Mouse (Mus musculus) frontal cortex, postnatal 10 days (tissue): ENCODE measurements around the gene Nepn.

Experiments used
- DNase-seq, 2 experiments: peaks; one replicate each; pipeline ENCODE4 v3.0.0; 2022; ENCODE audit warnings: low spot score in 2 of 2, mixed read lengths in 1 of 2

The Nepn gene

DNA sequence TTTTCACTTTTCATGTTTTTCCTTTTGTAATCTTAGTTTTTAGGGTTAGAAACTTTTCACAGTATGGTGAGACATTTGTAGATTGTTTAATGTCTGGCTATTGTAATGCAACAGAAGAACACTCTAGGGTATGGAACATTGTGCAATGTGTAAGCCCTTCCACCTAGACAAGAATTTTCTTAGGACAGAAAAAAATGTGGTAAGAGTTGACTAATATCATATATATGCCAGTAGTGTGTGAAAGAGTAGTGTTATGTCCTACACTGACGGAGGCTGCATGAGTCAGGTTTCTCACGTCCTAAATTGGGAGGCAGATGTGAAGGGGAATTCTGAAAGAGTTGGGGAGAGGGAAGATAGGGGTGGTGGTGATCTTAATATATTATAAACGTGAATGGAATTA lies 10.9 kb downstream of the Nepn start:
- no peak for DNase-seq

DNA sequence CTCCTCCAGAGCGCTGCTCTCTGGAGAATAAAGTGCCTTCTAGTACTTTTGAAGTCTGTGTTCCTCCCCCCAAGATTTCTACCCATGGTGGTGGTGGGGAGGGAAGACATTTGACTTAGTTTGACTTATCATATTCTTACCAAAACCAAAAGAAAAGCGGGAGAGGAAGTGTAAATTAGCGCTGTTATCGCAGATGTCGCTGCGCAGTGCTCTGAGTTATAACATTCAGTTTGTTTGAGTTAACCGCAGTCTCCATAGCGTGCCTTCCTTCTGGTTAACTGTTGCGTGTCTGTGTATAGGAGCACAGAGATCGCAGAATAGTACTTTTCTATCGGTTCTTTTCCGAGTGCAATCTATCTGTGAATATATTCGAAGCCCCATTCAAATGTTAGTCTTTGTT lies 16.4 kb downstream of the Nepn start:
- DNase-seq: no peak

DNA sequence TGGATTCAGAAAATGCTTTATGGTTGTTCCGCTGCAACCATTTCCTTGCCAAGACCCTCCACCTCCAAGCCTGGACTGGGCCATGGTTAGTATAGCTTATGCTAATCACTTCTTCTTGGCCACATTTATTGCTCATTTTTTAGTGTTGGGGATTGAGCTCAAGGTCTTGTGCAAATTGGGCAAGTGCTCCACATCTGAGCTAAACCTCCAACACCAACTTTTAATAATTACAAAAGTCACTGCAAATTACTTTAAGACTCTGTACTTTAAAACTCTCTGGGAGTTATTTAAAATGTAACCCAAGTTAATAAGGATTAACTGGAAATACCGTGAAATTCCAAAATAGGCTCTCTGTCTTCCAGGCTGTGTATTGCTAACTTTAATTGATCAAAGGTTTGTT lies 18.8 kb downstream of the Nepn start:
- DNase-seq: no peak

DNA sequence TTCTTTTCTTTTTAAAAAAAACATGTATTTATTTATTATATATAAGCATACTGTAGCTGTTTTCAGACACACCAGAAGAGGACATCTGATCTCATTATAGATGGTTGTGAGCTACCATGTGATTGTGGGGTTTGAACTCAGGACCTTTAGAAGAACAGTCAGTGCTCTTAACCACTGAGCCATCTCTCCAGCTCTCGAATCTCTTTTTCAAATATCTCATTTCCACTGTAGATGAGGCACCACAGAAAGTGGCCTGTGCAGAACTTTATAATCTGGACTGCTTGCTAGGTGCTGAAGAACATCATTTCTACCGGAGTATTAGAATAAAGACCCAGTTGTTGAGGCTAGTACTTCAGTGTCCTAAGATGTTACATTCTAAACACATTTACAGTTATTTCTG lies 26.2 kb downstream of the Nepn start:
- no peak for DNase-seq

DNA sequence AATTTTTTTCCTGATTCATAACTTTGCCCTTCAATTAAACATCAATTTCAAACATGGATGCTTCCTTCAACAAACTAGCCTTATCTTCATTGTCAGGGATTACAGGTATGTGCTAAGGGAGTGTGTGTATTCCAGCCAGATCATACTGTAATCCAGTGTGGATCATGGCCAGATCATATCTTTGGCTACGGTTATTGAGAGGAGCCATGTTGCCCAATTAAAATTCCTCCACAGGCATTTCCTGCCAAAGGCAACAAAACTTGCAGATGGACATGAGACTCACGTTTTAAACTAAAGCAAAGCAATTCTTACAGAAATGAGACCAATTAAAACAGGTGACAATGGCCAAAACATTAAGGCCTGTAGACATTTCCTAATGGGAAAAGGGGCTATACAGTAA lies 27.7 kb downstream of the Nepn start:
- no peak for DNase-seq

DNA sequence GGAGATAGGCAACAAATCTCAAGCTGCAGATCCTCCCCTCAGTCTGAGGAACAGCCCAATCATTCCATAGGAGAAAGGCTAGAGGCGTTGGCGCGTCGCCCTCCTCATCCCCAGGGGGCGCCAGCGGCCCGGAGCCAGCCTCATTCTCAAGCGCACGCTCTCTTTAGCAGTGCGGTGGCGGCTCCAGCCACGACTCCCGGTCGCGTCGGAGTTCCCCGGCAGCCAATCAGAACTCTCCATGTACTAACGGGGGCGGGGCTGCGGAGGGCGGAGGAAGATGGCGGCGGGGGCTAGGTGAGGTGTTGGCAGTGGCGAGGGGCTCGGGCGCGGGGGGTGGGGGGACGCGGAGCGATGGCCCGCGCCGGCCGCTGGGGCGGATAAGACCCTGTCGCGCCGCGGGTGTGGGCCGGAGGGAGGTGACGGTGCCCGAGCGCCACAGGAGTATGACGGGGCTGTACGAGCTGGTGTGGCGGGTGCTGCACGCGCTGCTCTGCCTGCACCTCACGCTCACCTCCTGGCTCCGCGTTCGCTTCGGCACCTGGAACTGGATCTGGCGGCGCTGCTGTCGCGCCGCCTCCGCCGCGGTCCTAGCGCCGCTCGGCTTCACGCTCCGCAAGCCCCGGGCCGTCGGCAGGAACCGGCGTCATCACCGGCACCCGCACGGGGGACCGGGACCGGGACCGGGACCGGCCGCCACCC lies 28.7 kb downstream of the Nepn start, which contains the start of gene Nus1:
Gene Nus1, plus strand, starts transcription at position 249 of the 699 bp plus-strand sequence.
- DNase-seq: peak; percentile 95 to 97

DNA sequence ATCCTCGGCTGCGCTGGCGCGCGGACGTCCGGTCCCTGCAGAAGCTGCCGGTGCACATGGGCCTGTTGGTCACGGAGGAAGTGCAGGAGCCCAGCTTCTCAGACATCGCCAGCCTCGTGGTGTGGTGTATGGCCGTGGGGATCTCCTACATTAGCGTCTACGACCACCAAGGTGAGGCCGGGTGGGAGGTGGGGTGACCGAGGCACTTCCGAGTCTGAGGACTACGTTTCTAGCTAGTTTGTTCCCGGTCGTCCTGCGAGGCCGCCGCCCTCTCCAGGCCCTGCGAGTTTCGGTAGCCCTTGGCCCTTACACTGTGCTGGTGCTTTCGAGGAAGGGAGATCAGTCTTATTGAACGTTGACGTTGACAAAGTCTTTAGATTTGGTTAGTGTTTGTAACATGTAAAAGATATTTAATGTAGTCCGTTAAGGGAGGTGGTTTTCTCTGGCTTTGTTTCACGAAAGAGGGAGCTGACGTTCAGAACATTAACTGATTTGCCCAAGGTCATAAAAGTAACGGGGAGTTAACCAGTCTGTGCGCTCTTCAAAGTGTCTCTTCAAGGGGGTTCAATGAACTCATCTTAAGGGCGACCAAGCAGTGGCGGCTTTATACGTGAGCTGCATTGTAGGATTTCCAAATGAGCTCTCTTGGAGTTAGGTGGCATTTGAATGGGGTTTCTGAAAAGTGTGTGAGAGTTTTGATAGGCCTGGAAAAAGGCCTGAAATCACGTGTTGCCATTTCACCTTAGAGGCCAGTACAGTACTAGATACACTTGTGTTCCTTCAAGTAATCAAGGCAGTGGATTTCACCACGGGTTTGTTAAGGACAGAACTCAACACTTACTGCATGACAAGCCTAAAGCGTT lies 29.5 kb downstream of the Nepn start:
- DNase-seq: peak in 1 of 2 experiments; percentile 26

DNA sequence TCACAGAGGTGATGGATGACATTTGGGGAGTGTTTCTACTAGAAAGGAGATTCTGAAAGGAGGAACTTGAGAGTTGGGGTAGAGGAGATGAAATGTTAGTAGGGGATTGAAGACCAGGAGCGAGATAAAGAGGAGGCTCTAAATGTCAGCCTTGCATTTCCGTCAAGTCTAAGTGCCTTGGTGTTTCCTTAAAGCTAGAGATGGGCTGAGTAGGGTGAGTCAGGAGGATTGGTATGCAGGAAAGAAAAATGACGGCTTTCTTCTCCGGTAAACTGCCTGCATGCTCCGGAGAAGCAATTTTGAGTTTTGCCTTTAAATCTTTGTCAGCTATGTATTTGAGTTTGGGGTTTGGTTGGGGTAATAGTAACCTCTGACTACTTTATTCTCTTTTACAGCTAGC lies 30.2 kb downstream of the Nepn start:
- DNase-seq: no peak

DNA sequence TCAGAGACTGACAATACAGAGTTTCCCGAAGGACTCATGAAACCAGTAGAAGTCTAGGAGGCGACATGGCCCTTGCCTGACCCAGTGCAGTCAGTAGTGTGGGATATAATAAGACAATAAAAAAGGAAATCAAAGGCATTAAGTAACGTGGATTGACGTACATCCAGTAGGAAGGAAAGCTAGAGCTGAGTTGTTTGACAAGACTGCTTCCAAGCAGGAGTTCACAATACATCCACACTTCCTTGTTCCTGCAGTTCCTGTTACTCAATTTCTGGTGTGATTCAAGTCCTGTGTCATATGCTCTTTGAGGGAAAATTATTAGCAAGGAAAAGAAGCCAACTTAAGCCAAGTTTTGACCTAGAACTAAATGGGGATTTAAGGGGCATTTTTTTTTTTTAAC lies 30.6 kb downstream of the Nepn start:
- DNase-seq: no peak

DNA sequence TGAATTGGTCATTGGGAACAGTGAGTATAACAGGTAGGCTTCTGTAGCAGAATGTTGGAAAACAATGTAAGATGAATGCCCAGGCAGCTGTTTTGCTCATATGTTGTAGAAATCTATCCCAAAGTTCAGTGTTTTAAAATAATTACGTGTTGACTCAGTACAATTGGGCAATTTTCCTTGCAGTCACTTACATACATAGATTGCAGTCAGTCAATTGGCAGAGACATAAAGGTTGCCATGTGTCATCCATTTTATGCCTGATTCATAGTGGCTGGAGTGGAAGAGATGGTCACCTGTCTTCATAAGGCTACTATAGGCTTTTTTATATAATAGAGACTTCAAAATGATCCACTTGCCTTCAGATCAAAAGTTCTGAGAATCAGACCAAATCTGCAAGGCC lies 31.8 kb downstream of the Nepn start:
- DNase-seq: no peak

DNA sequence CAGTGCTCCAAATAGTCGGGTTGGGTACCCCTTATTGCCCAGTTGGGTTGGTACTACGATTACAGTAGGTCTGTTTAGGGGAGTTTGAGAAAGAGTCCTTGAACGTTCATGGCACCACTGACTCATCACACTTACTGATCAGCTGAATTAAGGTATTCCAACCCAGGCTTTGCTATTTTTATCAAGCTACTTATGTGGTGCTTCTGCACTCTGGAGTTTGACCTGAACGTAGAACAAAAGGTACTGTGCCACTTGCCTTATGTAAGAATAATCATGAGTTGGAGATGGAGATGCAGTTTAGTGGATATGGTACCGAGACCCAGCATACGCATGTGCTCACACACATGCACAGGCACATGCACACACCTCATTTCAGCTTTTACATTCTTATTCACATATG lies 32.9 kb downstream of the Nepn start:
- no peak for DNase-seq

DNA sequence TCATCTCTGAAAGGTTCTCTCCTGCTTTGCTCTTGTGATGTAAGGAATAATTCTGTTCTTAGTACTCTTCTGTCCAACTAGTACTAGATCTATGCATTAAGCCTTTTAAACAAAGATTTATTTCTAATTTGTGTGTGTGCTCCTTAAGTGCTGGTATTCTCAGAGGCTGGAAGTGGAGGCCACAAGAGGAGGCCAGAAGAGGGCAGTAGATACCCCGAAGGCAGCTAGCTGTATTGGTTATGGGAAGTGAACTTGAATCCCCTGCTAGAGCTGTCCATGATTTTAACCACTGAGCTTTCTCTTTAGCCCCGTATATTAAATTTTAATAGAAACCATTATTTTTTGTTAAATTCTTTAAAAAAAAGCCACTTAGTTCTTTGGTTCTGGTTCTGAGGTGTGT lies 34.3 kb downstream of the Nepn start:
- no peak for DNase-seq

DNA sequence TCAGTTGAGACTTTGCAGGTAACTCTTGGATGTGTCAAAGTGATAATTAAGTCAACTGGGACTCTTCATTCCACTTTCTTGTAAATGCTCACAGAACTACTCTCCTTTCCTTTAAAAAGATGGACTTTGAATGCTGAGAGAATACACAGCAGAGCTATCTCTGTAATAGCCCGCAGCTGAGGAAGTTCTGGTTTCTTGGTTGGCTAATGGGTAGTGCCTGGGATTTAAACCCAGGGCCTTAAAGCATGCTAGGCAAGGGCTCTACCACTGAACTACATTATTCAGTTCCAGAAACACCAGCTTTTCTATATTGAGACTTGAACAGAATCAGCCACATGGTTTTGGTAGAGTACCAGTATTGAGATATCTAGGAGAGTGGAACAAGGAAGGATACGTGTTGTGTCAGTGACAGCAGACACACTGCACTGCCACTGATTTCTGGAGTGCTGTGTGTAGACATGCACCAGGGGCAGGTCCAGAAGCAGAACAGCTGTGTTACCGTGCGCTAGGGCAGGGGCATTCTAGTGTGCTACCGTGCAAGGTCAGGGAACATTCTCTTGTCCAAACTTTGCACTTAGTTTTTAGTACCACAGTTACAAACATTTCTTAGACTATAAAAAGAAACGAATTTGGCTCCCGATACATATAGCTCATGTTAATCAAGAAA lies 37.7 kb downstream of the Nepn start:
- DNase-seq: no peak

DNA sequence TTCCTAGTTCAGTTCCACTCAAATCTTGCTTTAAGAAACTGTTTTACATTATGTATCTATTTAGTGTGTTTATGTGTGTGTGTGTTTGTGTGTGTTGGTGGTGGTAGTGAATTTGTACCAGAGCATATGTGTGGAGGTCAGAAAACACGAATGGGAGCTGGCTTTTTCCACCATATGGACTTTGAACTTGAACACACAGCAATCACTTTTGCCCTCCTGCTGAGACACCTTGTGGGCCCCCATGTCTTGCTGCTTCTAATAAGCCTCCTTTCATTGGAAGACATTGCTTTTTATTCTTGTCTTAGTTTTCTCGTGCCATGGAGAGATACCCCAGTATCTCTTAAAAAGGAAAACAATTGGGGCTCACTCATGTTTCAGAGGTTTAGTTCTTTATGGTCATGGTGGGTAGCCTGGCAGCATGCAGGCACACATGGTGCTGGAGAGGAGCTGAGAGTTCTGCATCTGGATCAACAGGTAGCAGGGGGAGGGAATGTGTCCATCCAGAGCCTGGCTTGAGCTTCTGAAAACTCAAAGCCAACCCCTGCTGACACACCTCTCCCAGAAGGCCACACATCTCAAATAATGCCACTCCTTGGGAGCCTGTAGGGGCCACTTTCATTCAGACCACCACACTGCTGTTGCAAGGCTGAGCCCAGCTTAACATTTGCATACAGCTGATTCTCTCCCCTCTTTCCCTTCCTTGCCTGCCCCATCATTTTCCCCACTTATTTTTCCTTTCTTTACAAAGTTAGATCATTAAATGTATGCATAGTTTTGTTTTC lies 39.1 kb downstream of the Nepn start:
- no peak for DNase-seq

DNA sequence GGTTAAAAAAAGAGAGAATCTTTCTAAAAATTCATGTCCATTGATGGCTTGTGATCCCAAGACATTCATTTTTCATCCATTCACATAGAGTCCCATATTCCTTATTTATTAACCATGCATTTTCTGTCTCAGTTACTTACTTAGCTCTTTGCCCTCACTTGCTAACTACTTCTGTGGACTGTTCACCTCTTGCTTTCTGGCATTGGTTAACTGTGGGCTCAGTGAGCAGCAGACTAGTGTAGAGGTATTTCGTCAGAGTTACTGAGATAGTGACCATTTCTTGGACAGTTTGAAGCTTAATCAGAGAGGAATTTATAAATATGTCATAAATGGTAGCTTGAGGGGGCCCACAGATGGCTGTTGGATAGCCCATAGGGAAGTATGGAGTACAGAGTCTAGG lies 42.2 kb downstream of the Nepn start:
- DNase-seq: no peak

DNA sequence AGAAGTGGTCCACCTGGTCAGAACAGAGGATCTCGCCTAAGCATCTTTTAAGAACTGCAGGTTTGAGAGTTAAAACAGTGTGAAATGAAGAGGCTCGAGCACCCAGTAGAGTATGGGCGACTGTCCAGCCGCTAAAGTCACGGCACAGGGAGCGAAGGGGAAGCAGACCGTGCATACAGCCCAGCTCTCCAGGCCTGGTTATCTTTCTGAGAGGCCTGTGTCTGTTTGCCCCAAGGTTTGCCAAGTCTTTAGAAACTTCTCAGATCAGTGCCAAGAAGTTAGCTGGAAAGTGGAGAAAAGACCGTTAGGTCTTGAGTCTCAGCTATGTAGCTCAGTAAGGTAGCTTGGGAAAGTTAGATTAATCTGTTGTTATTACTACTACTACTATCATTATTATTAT lies 46.1 kb downstream of the Nepn start:
- no peak for DNase-seq
